24 mouse cellular contexts compared by ENCODE assay signal in the genomic region with DNA sequence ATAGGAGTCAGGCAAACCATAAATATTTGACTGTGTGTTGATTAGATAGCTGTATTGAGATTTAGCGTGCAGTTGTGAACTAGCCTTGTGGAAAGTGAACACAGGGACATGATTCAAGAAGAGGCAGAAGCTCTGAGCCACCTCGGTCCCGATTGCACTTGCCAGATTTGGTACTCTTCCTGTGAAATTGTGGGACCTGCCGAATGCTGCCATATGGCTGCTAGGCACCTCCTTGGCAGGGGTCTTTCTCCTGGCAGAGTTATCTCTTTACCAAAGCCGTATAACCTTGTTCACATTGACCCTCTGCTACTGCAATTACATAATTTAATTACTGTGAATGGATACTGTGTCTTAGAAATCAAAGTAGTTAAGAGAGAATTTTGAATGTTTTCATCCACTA. TPM values are rescaled to one million over a fixed set of nuclear protein-coding genes. Genes with fewer than 3 reads are reported as not detected.
DNase-seq lines count a peak whose midpoint lies in the region; ATAC-seq lines count a peak whose summit lies in the region.
"Had no signal": no experiment of that assay in that cellular context is flagged by ENCODE, and none has a peak within 500 bp of the region (broad histone marks: within the 10 kb centered on the region; RNA-seq: fewer than 3 reads in every experiment).

No protein-coding gene starts in this region.

- no peak overlapping the region for H3K9ac ChIP-seq in liver, embryonic 15.5 days
- H3K9ac ChIP-seq: embryonic facial prominence, embryonic 13.5 days; forebrain, embryonic 13.5 days; midbrain, embryonic 15.5 days; neural tube, embryonic 12.5 days had no signal

- H3K36me3 ChIP-seq in liver, embryonic 15.5 days (replicated peaks) = peaks cover 24% of the 10 kb centered on the region
- 0 out of 2 replicates have a peak, but pooled peaks cover 5% of the 10 kb centered on the region for H3K36me3 ChIP-seq in hindbrain, embryonic 10.5 days
- H3K36me3 ChIP-seq: embryonic facial prominence, embryonic 13.5 days; midbrain, embryonic 15.5 days; neural tube, embryonic 12.5 days had no signal

- no peaks in the 10 kb centered on the region for H3K9me3 ChIP-seq in liver, embryonic 15.5 days (replicated peaks)
- no peaks in the 10 kb centered on the region for H3K9me3 ChIP-seq in hindbrain, embryonic 10.5 days
- H3K9me3 ChIP-seq: embryonic facial prominence, embryonic 13.5 days; forebrain, embryonic 13.5 days; midbrain, embryonic 15.5 days; neural tube, embryonic 12.5 days had no signal

- 67% methylated on average over 5 of the region's 5 CpGs for WGBS in liver, embryonic 15.5 days (ENCODE audit: insufficient replicate concordance)
- 88% methylated on average over 5 of the region's 5 CpGs for WGBS in hindbrain, embryonic 10.5 days

- ATAC-seq in cerebellum, adult (ENCODE audit: insufficient number of reproducible peaks, low FRiP score, low TSS enrichment) = 0 out of 2 replicates have a peak, but pooled peaks have one; percentile 47
- ATAC-seq in liver, embryonic 15.5 days (ENCODE audit: insufficient read depth) = no peak
- ATAC-seq: forebrain, embryonic 13.5 days; hindbrain, embryonic 16.5 days; lung, postnatal 0 days; midbrain, embryonic 15.5 days had no signal

- peak overlapping the region; percentile 29; the same call in 1 of the 2 replicates for H3K27ac ChIP-seq in liver, embryonic 15.5 days (replicated peaks)
- no peak overlapping the region for H3K27ac ChIP-seq in hindbrain, embryonic 10.5 days
- H3K27ac ChIP-seq: embryonic facial prominence, embryonic 13.5 days; forebrain, embryonic 13.5 days; layer of hippocampus, adult 2 months; midbrain, embryonic 15.5 days; neural tube, embryonic 12.5 days had no signal

- H3K4me2 ChIP-seq in liver, embryonic 15.5 days = peak overlapping the region; percentile 54; the same call in 1 of the 2 replicates
- H3K4me2 ChIP-seq: embryonic facial prominence, embryonic 13.5 days; forebrain, embryonic 13.5 days; heart, embryonic 11.5 days; midbrain, embryonic 15.5 days; neural tube, embryonic 12.5 days had no signal

- H3K4me1 ChIP-seq in liver, embryonic 15.5 days (replicated peaks) = peaks cover 51% of the 10 kb centered on the region
- H3K4me1 ChIP-seq in hindbrain, embryonic 10.5 days (replicated peaks) = no peaks in the 10 kb centered on the region; the same call in 1 of the 2 replicates
- H3K4me1 ChIP-seq: embryonic facial prominence, embryonic 13.5 days; midbrain, embryonic 15.5 days; neural tube, embryonic 12.5 days had no signal

- no peaks in the 10 kb centered on the region for H3K27me3 ChIP-seq in liver, embryonic 15.5 days
- no peaks in the 10 kb centered on the region for H3K27me3 ChIP-seq in hindbrain, embryonic 10.5 days (ENCODE audit: insufficient read depth, poor library complexity, severe bottlenecking)
- H3K27me3 ChIP-seq: embryonic facial prominence, embryonic 13.5 days; forebrain, embryonic 13.5 days; midbrain, embryonic 15.5 days; neural tube, embryonic 12.5 days had no signal

- no peak overlapping the region for H3K4me3 ChIP-seq in liver, embryonic 15.5 days (replicated peaks)
- H3K4me3 ChIP-seq in hindbrain, embryonic 10.5 days = no peak overlapping the region
- H3K4me3 ChIP-seq: embryonic facial prominence, embryonic 13.5 days; erythroblast, embryonic 14.5 days; forebrain, embryonic 13.5 days; layer of hippocampus, adult 2 months; midbrain, embryonic 15.5 days; neural tube, embryonic 12.5 days had no signal

- no peak for DNase-seq in cerebellum, postnatal 4 days (ENCODE audit: low spot score in 2 of 2)
- peak; percentile 51 for DNase-seq in brain, adult 2 months (ENCODE audit: low read depth, low spot score)
- peak; percentile 47 to 63 for DNase-seq in cerebellum, postnatal 10 days
- DNase-seq in hindbrain, embryonic 10.5 days (ENCODE audit: low spot score) = no peak
- no peak for DNase-seq in frontal cortex, postnatal 10 days (ENCODE audit: low spot score in 2 of 2)
- DNase-seq in lung, adult 18-20 months = no peak
- DNase-seq: adrenal gland, postnatal 10 days; embryo, embryonic 11 days; gastrocnemius, postnatal 14 days; heart, adult 11 months; kidney, adult 9 months; kidney, postnatal 25 days; retina, postnatal 1 day had no signal

RNA-seq across cellular contexts. Expression of gene Larp4b, which starts 12.6 kb away (rescaled TPM):
- polyA plus RNA-seq in liver, embryonic 15.5 days (2015; fragmentation: Nextera tagmentation; extraction: Ambion mirVana) = 22.2 and 24.1 TPM in 2 replicates
- polyA plus RNA-seq in hindbrain, embryonic 10.5 days (2016; fragmentation: Nextera tagmentation; extraction: Ambion mirVana) = 25.9 and 31.5 TPM in 2 replicates

Comparison
In these comparisons a context has a peak if more than half of its experiments do, and no peak if none do; other contexts are left out.
1. DNase-seq: peak in brain, adult 2 months (single experiment) and cerebellum, postnatal 10 days (2 of 2); none in cerebellum, postnatal 4 days (0 of 2), hindbrain, embryonic 10.5 days (single experiment), frontal cortex, postnatal 10 days (0 of 2) and lung, adult 18-20 months (0 of 2).